Comparison of ENCODE assay signal across 8 mouse cellular contexts in the genomic region with DNA sequence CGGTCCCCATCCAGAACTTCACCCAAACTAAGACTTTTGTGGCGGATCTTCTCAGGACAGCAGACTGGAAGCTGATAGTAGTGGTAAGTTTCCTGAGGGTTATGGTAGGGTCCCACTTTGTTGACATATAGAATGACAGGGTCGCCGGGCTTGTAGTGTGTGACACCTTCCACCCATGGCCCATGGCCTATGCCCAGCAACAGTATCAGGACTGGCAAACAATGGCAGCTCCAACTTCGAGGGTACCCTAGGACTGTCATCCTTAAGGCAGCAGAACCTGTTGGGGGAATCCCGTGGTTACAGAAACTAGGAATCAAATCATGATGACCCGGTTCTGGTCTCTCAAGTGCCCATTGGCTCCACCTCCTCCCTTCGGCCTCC. TPM values are rescaled to one million over a fixed set of nuclear protein-coding genes. Genes with fewer than 3 reads are reported as not detected.
DNase-seq lines count a peak whose midpoint lies in the region; ATAC-seq and TF ChIP-seq lines count a peak whose summit lies in the region.

No protein-coding gene starts in this region.

- H3K36me3 ChIP-seq in embryonic facial prominence, embryonic 14.5 days (ENCODE audit: control insufficient read depth, insufficient read depth, low read length) = peaks cover 52% of the 10 kb centered on the region
- H3K36me3 ChIP-seq in intestine, embryonic 16.5 days (ENCODE audit: control insufficient read depth, insufficient read depth, low read length) = peaks cover 18% of the 10 kb centered on the region
- peaks cover 46% of the 10 kb centered on the region for H3K36me3 ChIP-seq in neural tube, embryonic 12.5 days

- TF ChIP-seq CTCF in left cerebral cortex, adult 2 months (IDR thresholded peaks at IDR 0.05) = no peak

- intact Hi-C loops in left cerebral cortex, adult 2 months (cut with DNase I) = no loop called here
- intact Hi-C loops in left cerebral cortex, postnatal 10 days (cut with DNase I) = no loop called here

- H3K4me3 ChIP-seq in left cerebral cortex, adult 2 months = peak overlapping the region; percentile 91
- peak overlapping the region; percentile 97 for H3K4me3 ChIP-seq in embryonic facial prominence, embryonic 14.5 days (ENCODE audit: low read depth, low read length)
- H3K4me3 ChIP-seq in intestine, embryonic 16.5 days (ENCODE audit: low read length) = peak overlapping the region; percentile 99
- H3K4me3 ChIP-seq in neural tube, embryonic 12.5 days = peak overlapping the region; percentile 83

- peak; percentile 14; the same call in 1 of the 2 replicates for ATAC-seq in embryonic facial prominence, embryonic 14.5 days (ENCODE audit: low read depth)
- peak; percentile 25 for ATAC-seq in intestine, embryonic 16.5 days
- peak; percentile 30; the same call in 1 of the 2 replicates for ATAC-seq in neural tube, embryonic 12.5 days (ENCODE audit: low FRiP score, low read depth)
- no peak for ATAC-seq in monocyte, adult 5-6 weeks (replicated peaks; ENCODE audit: insufficient number of reproducible peaks, low FRiP score, low TSS enrichment, poor library complexity, severe bottlenecking)

- H3K4me1 ChIP-seq in embryonic facial prominence, embryonic 14.5 days (ENCODE audit: control insufficient read depth, insufficient read depth, low read length) = peaks cover 19% of the 10 kb centered on the region
- peaks cover 26% of the 10 kb centered on the region for H3K4me1 ChIP-seq in intestine, embryonic 16.5 days (ENCODE audit: control insufficient read depth, insufficient read depth, low read length)
- peaks cover 21% of the 10 kb centered on the region for H3K4me1 ChIP-seq in neural tube, embryonic 12.5 days

- no peaks in the 10 kb centered on the region for H3K9me3 ChIP-seq in embryonic facial prominence, embryonic 14.5 days (ENCODE audit: control insufficient read depth, low read length)
- H3K9me3 ChIP-seq in intestine, embryonic 16.5 days (ENCODE audit: control insufficient read depth, low read length) = no peaks in the 10 kb centered on the region
- H3K9me3 ChIP-seq in neural tube, embryonic 12.5 days = no peaks in the 10 kb centered on the region

- H3K9ac ChIP-seq in embryonic facial prominence, embryonic 14.5 days (ENCODE audit: low read depth, low read length) = peak overlapping the region; percentile 95
- H3K9ac ChIP-seq in intestine, embryonic 16.5 days (ENCODE audit: low read depth, low read length) = peak overlapping the region; percentile 94
- H3K9ac ChIP-seq in neural tube, embryonic 12.5 days = peak overlapping the region; percentile 89

- DNase-seq in left cerebral cortex, adult 2 months (ENCODE audit: extremely low spot score in 1 of 2, low spot score in 2 of 2) = no peak
- DNase-seq in left cerebral cortex, adult 9 months (ENCODE audit: low spot score in 2 of 2) = no peak
- no peak for DNase-seq in embryonic facial prominence, embryonic 14.5 days (ENCODE audit: low spot score)
- no peak for DNase-seq in left cerebral cortex, postnatal 10 days (ENCODE audit: extremely low spot score in 1 of 2, low spot score in 2 of 2)
- no peak for DNase-seq in Muller cell, postnatal 12 days (ENCODE audit: inconsistent ontology term)

- peak overlapping the region; percentile 99 for H3K27ac ChIP-seq in left cerebral cortex, adult 2 months
- H3K27ac ChIP-seq in embryonic facial prominence, embryonic 14.5 days (replicated peaks; ENCODE audit: low read depth, low read length) = peak overlapping the region; percentile 96
- H3K27ac ChIP-seq in intestine, embryonic 16.5 days (ENCODE audit: low read length) = peak overlapping the region; percentile 97
- peak overlapping the region; percentile 67 for H3K27ac ChIP-seq in neural tube, embryonic 12.5 days

- H3K27me3 ChIP-seq in embryonic facial prominence, embryonic 14.5 days (replicated peaks; ENCODE audit: control insufficient read depth, insufficient read depth, low read length) = no peaks in the 10 kb centered on the region
- H3K27me3 ChIP-seq in intestine, embryonic 16.5 days (replicated peaks; ENCODE audit: control insufficient read depth, insufficient read depth, low read length) = no peaks in the 10 kb centered on the region
- no peaks in the 10 kb centered on the region for H3K27me3 ChIP-seq in neural tube, embryonic 12.5 days (replicated peaks)

- 27% methylated on average over 6 of the region's 8 CpGs for WGBS in embryonic facial prominence, embryonic 14.5 days
- WGBS in intestine, embryonic 16.5 days = 18% methylated on average over 8 of the region's 8 CpGs
- WGBS in neural tube, embryonic 12.5 days = 27% methylated on average over 8 of the region's 8 CpGs

- H3K4me2 ChIP-seq in embryonic facial prominence, embryonic 14.5 days (ENCODE audit: low read depth, low read length) = peak overlapping the region; percentile 85
- H3K4me2 ChIP-seq in intestine, embryonic 16.5 days (ENCODE audit: low read depth, low read length) = peak overlapping the region; percentile 91
- peak overlapping the region; percentile 87 for H3K4me2 ChIP-seq in neural tube, embryonic 12.5 days (replicated peaks)

RNA-seq across cellular contexts. Expression of gene Tm9sf1, which starts 0.9 kb away (rescaled TPM):
- total RNA-seq in left cerebral cortex, adult 2 months (2021) = 10 to 100 TPM; 37.8 to 41.0 TPM
- 106 and 108 TPM in 2 replicates for polyA plus RNA-seq in embryonic facial prominence, embryonic 14.5 days (2014; fragmentation: Nextera tagmentation; extraction: Ambion mirVana)
- 131 and 133 TPM in 2 replicates for polyA plus RNA-seq in intestine, embryonic 16.5 days (2015; fragmentation: Nextera tagmentation; extraction: Ambion mirVana)
- polyA plus RNA-seq in neural tube, embryonic 12.5 days (2016; fragmentation: Nextera tagmentation; extraction: Ambion mirVana) = 62.7 and 68.6 TPM in 2 replicates
- total RNA-seq in left cerebral cortex, postnatal 10 days (2021) = 10 to 100 TPM; 43.1 to 45.0 TPM
- total RNA-seq in monocyte, adult 5-6 weeks (2017) = 49.4 to 58.5 TPM (median 55.5 TPM) in 3 replicates

RNA-seq across cellular contexts. Expression of gene Gm49378, which starts 5.0 kb away (rescaled TPM):
- 1 to 10 TPM; 3.5 to 6.1 TPM for total RNA-seq in left cerebral cortex, adult 2 months (2021)
- 0.79 and 2.8 TPM in 2 replicates for polyA plus RNA-seq in embryonic facial prominence, embryonic 14.5 days (2014; fragmentation: Nextera tagmentation; extraction: Ambion mirVana)
- 0.53 and 0.70 TPM in 2 replicates for polyA plus RNA-seq in intestine, embryonic 16.5 days (2015; fragmentation: Nextera tagmentation; extraction: Ambion mirVana)
- polyA plus RNA-seq in neural tube, embryonic 12.5 days (2016; fragmentation: Nextera tagmentation; extraction: Ambion mirVana) = 2.1 and 3.6 TPM in 2 replicates
- 1 to 10 TPM; 3.2 to 5.5 TPM for total RNA-seq in left cerebral cortex, postnatal 10 days (2021)
- 1.9 to 2.0 TPM in 2 of 3 replicates, not detected in the other for total RNA-seq in monocyte, adult 5-6 weeks (2017)

RNA-seq across cellular contexts. Expression of gene Ipo4, which starts 6.9 kb away (rescaled TPM):
- 100 to 1,000 TPM; 118 to 130 TPM for total RNA-seq in left cerebral cortex, adult 2 months (2021)
- 127 and 134 TPM in 2 replicates for polyA plus RNA-seq in embryonic facial prominence, embryonic 14.5 days (2014; fragmentation: Nextera tagmentation; extraction: Ambion mirVana)
- polyA plus RNA-seq in intestine, embryonic 16.5 days (2015; fragmentation: Nextera tagmentation; extraction: Ambion mirVana) = 65.5 and 71.1 TPM in 2 replicates
- polyA plus RNA-seq in neural tube, embryonic 12.5 days (2016; fragmentation: Nextera tagmentation; extraction: Ambion mirVana) = 73.7 and 85.6 TPM in 2 replicates
- 100 to 1,000 TPM; 141 to 164 TPM for total RNA-seq in left cerebral cortex, postnatal 10 days (2021)
- total RNA-seq in monocyte, adult 5-6 weeks (2017) = 3.7 to 13.4 TPM (median 11.8 TPM) in 3 replicates

RNA-seq across cellular contexts. Expression of gene Tssk4, which starts 7.3 kb away (rescaled TPM):
- total RNA-seq in left cerebral cortex, adult 2 months (2021) = 1 to 10 TPM in 1 of 2 experiments, under 1 TPM in 1; 0.91 to 1.2 TPM
- 0.97 and 1.0 TPM in 2 replicates for polyA plus RNA-seq in embryonic facial prominence, embryonic 14.5 days (2014; fragmentation: Nextera tagmentation; extraction: Ambion mirVana)
- 1.0 and 1.3 TPM in 2 replicates for polyA plus RNA-seq in intestine, embryonic 16.5 days (2015; fragmentation: Nextera tagmentation; extraction: Ambion mirVana)
- 0.53 and 0.77 TPM in 2 replicates for polyA plus RNA-seq in neural tube, embryonic 12.5 days (2016; fragmentation: Nextera tagmentation; extraction: Ambion mirVana)
- under 1 TPM; 0.75 to 0.85 TPM for total RNA-seq in left cerebral cortex, postnatal 10 days (2021)
- total RNA-seq in monocyte, adult 5-6 weeks (2017) = 0.58 TPM in 1 of 3 replicates, not detected in the others

RNA-seq across cellular contexts. Expression of gene Mdp1, which starts 17.6 kb away (rescaled TPM):
- total RNA-seq in left cerebral cortex, adult 2 months (2021) = 10 to 100 TPM; 40.6 to 41.6 TPM
- polyA plus RNA-seq in embryonic facial prominence, embryonic 14.5 days (2014; fragmentation: Nextera tagmentation; extraction: Ambion mirVana) = 42.6 and 48.3 TPM in 2 replicates
- polyA plus RNA-seq in intestine, embryonic 16.5 days (2015; fragmentation: Nextera tagmentation; extraction: Ambion mirVana) = 65.6 and 70.7 TPM in 2 replicates
- polyA plus RNA-seq in neural tube, embryonic 12.5 days (2016; fragmentation: Nextera tagmentation; extraction: Ambion mirVana) = 70.1 and 71.0 TPM in 2 replicates
- total RNA-seq in left cerebral cortex, postnatal 10 days (2021) = 10 to 100 TPM; 43.7 to 48.4 TPM
- 41.8 to 53.9 TPM (median 42.8 TPM) in 3 replicates for total RNA-seq in monocyte, adult 5-6 weeks (2017)
